Mouse (Mus musculus): ENCODE results near the gene Poc1b.

GRCm38 (mm10) chr10:99113533-99113932, 6.7 kb downstream of the Poc1b start:
- TF ChIP-seq POLR2A (IDR thresholded peaks at IDR 0.05; ENCODE audit: low read depth, low read length) = no peak
- TF ChIP-seq CTCF (conservative IDR thresholded peaks at IDR 0.05; ENCODE audit: insufficient read depth, insufficient read length, low read depth, low read length) = no peak
